Mouse (Mus musculus): Measurements from ENCODE around the gene Krtap6-5. TPM values are rescaled to one million over a fixed set of nuclear protein-coding genes. Genes with fewer than 3 reads are reported as not detected.
"Not testable (repeated sequence)": the region's sequence is repeated elsewhere in the genome, so short reads cannot be mapped to it uniquely, and the experiment has no call there.

Krtap6-5 gene
- not detected in 2 replicates for polyA plus RNA-seq (2012; rRNA removed)

DNA sequence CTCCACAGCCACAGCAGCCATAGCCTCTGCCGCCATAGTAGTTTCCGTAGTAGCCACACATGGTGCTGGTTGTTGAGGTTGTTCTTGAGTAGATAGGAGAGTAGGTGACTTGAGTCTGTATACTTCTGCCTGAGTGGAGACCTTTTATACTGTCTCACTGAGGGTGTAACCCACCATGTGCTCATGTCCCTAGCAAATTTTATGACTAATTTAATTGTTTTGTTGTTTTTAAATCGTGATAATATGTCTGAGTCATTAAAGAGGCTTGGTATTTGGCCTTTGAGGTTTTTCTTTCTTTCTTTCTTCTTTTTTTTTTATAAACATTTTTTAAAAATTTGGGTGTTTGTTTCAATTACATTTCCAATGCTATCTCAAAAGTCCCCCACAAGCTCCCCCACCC is at the start of gene Krtap6-5:
Gene Krtap6-5 (minus strand): TSS at position 101 of the 400 bp plus-strand sequence.
- Histone ChIP-seq H3K4me1 (ENCODE audit: control insufficient read depth, insufficient read depth, insufficient read length) (no peaks in the 10 kb centered on the region), H3K4me3 (ENCODE audit: extremely low read depth, insufficient read depth, insufficient read length) (no peak within 1 kb of the TSS), H3K27me3 (ENCODE audit: control insufficient read depth, insufficient read depth, low read length) (no peaks in the 10 kb centered on the region), H3K27ac (ENCODE audit: insufficient read depth, low read length) (no peak within 1 kb of the TSS), H3K36me3 (ENCODE audit: control insufficient read depth, insufficient read depth, low read length) (no peaks in the 10 kb centered on the region)
- no peak for DNase-seq (ENCODE audit: low read depth in 1 of 2, low spot score in 2 of 2)
- 70% methylated on average over 3 of the region's 3 CpGs for WGBS
- TF ChIP-seq POLR2A (IDR thresholded peaks at IDR 0.05; ENCODE audit: low read depth, low read length) (no peak), CTCF (IDR thresholded peaks at IDR 0.05; ENCODE audit: extremely low read depth, insufficient read depth, insufficient read length, insufficient replicate concordance) (no peak)

DNA sequence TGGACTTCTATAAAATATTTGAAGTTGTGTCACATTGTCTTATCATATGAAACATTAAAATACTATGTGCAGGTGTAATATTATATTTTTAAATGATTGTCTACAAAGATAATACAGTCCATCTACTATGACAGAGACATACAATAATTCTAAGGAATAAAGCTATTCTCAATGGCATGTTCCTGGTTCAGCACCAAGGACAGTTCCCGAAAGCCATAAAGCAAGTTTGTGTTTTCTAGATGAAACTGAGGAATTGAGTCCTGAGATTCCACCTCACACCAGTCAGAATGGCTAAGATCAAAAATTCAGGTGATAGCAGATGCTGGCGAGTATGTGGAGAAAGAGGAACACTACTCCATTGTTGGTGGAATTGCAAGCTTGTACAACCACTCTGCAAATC is 23.4 kb upstream of the Krtap6-5 start:
- not testable (repeated sequence) for H3K4me3 ChIP-seq (ENCODE audit: extremely low read depth, insufficient read depth, insufficient read length); H3K27ac ChIP-seq (ENCODE audit: insufficient read depth, low read length); H3K4me1 ChIP-seq (ENCODE audit: control insufficient read depth, insufficient read depth, insufficient read length); DNase-seq (ENCODE audit: low read depth in 1 of 2, low spot score in 2 of 2); H3K36me3 ChIP-seq (ENCODE audit: control insufficient read depth, insufficient read depth, low read length); H3K27me3 ChIP-seq (ENCODE audit: control insufficient read depth, insufficient read depth, low read length)
- 69% methylated on average over 2 of the region's 2 CpGs for WGBS

DNA sequence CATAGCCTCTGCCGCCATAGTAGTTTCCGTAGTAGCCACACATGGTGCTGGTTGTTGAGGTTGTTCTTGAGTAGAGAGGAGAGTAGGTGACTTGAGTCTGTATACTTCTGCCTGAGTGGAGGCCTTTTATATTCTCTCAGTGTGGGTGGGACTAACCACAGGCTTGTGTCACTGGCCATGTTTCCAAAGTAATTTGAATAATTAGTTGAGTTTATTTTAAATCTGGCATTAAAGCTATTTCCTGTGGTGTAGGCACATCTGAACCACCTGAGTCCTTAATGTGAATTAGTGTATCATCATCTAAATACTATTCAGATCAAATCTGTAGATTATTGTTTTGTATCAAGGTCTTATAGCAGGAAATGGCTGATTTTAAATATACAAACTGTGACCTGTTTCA is 16.2 kb upstream of the Krtap6-5 start, which contains the start of gene 1110025L11Rik:
Gene 1110025L11Rik (minus strand): TSS at position 101 of the 400 bp plus-strand sequence.
- not testable (repeated sequence) for H3K36me3 ChIP-seq (ENCODE audit: control insufficient read depth, insufficient read depth, low read length); H3K4me1 ChIP-seq (ENCODE audit: control insufficient read depth, insufficient read depth, insufficient read length); DNase-seq (ENCODE audit: low read depth in 1 of 2, low spot score in 2 of 2); H3K4me3 ChIP-seq (ENCODE audit: extremely low read depth, insufficient read depth, insufficient read length); H3K27me3 ChIP-seq (ENCODE audit: control insufficient read depth, insufficient read depth, low read length); H3K27ac ChIP-seq (ENCODE audit: insufficient read depth, low read length)
- WGBS: no CpG with 5 or more reads among the region's 2 CpGs

DNA sequence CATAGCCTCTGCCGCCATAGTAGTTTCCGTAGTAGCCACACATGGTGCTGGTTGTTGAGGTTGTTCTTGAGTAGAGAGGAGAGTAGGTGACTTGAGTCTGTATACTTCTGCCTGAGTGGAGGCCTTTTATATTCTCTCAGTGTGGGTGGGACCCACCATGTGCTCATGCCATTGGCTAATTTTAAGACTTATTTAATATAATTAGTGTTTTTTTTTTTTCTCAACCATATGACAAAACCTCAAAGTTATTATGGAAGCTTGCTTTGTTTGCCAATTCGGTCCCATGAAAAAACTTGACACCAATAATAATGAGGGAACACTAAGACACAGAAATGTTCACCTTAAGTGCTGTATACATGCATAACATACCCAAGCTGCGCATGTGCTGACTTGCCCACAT is 6.3 kb downstream of the Krtap6-5 start, which contains the start of gene Gm10228:
Gene Gm10228 (minus strand): TSS at position 101 of the 400 bp plus-strand sequence.
- H3K27ac ChIP-seq (ENCODE audit: insufficient read depth, low read length); H3K27me3 ChIP-seq (ENCODE audit: control insufficient read depth, insufficient read depth, low read length); H3K4me1 ChIP-seq (ENCODE audit: control insufficient read depth, insufficient read depth, insufficient read length); DNase-seq (ENCODE audit: low read depth in 1 of 2, low spot score in 2 of 2); H3K36me3 ChIP-seq (ENCODE audit: control insufficient read depth, insufficient read depth, low read length); H3K4me3 ChIP-seq (ENCODE audit: extremely low read depth, insufficient read depth, insufficient read length): not testable (repeated sequence)
- WGBS: 78% methylated on average over 2 of the region's 4 CpGs

- not testable (repeated sequence) for H3K27me3 ChIP-seq (ENCODE audit: control insufficient read depth, insufficient read depth, low read length); H3K4me1 ChIP-seq (ENCODE audit: control insufficient read depth, insufficient read depth, insufficient read length); H3K36me3 ChIP-seq (ENCODE audit: control insufficient read depth, insufficient read depth, low read length); H3K27ac ChIP-seq (ENCODE audit: insufficient read depth, low read length); DNase-seq (ENCODE audit: low read depth in 1 of 2, low spot score in 2 of 2); H3K4me3 ChIP-seq (ENCODE audit: extremely low read depth, insufficient read depth, insufficient read length)
- 88% methylated on average over 3 of the region's 3 CpGs for WGBS
Measured at GRCm38 (mm10) chr16:89031399-89031798, 16.3 kb downstream of the Krtap6-5 start, which contains the start of gene Krtap6-1. TSS of gene Krtap6-1 (plus strand) at chr16:89031699.

DNA sequence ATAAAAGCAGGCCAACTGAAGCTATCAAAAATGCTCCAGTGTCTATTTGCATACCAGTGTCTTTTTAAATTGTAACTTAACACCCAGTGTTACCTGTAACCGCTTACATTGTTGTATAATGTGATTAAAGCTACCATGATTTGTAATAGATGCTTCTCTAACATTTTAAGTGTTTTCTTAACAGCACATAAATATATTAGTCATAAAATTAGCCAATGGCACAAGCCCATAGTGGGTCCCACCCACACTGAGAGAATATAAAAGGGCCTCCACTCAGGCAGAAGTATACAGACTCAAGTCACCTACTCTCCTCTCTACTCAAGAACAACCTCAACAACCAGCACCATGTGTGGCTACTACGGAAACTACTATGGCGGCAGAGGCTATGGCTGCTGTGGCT is 32.7 kb downstream of the Krtap6-5 start, which contains the start of gene Gm10229:
Gene Gm10229 (plus strand): TSS at position 301 of the 400 bp plus-strand sequence.
- DNase-seq (ENCODE audit: low read depth in 1 of 2, low spot score in 2 of 2); H3K4me1 ChIP-seq (ENCODE audit: control insufficient read depth, insufficient read depth, insufficient read length); H3K4me3 ChIP-seq (ENCODE audit: extremely low read depth, insufficient read depth, insufficient read length); H3K36me3 ChIP-seq (ENCODE audit: control insufficient read depth, insufficient read depth, low read length); H3K27me3 ChIP-seq (ENCODE audit: control insufficient read depth, insufficient read depth, low read length); H3K27ac ChIP-seq (ENCODE audit: insufficient read depth, low read length): not testable (repeated sequence)
- WGBS: 87% methylated on average over 3 of the region's 3 CpGs

GRCm38 (mm10) chr16:89013973-89014372 is 33.7 kb downstream of the Krtap6-5 start:
- DNase-seq (ENCODE audit: low read depth in 1 of 2, low spot score in 2 of 2): no peak
- H3K36me3 ChIP-seq (ENCODE audit: control insufficient read depth, insufficient read depth, low read length): no peaks in the 10 kb centered on the region
- no peak for TF ChIP-seq POLR2A (IDR thresholded peaks at IDR 0.05; ENCODE audit: low read depth, low read length)
- no peak for TF ChIP-seq CTCF (IDR thresholded peaks at IDR 0.05; ENCODE audit: extremely low read depth, insufficient read depth, insufficient read length, insufficient replicate concordance)
- WGBS: 97% methylated on average over 3 of the region's 3 CpGs
- no peaks in the 10 kb centered on the region for H3K4me1 ChIP-seq (ENCODE audit: control insufficient read depth, insufficient read depth, insufficient read length)
- no peaks in the 10 kb centered on the region for H3K27me3 ChIP-seq (ENCODE audit: control insufficient read depth, insufficient read depth, low read length)
- H3K4me3 ChIP-seq (ENCODE audit: extremely low read depth, insufficient read depth, insufficient read length): no peak overlapping the region
- H3K27ac ChIP-seq (ENCODE audit: insufficient read depth, low read length): no peak overlapping the region

GRCm38 (mm10) chr16:89010659-89011058 is 37.0 kb downstream of the Krtap6-5 start, which contains the start of gene Krtap22-2:
TSS of gene Krtap22-2 (minus strand) at chr16:89010759.
- Histone ChIP-seq H3K4me3 (ENCODE audit: extremely low read depth, insufficient read depth, insufficient read length) (no peak within 1 kb of the TSS), H3K27ac (ENCODE audit: insufficient read depth, low read length) (no peak within 1 kb of the TSS), H3K27me3 (ENCODE audit: control insufficient read depth, insufficient read depth, low read length) (no peaks in the 10 kb centered on the region), H3K36me3 (ENCODE audit: control insufficient read depth, insufficient read depth, low read length) (no peaks in the 10 kb centered on the region), H3K4me1 (ENCODE audit: control insufficient read depth, insufficient read depth, insufficient read length) (no peaks in the 10 kb centered on the region)
- DNase-seq (ENCODE audit: low read depth in 1 of 2, low spot score in 2 of 2): no peak
- 79% methylated on average over 5 of the region's 5 CpGs for WGBS
- TF ChIP-seq CTCF (IDR thresholded peaks at IDR 0.05; ENCODE audit: extremely low read depth, insufficient read depth, insufficient read length, insufficient replicate concordance) (no peak), POLR2A (IDR thresholded peaks at IDR 0.05; ENCODE audit: low read depth, low read length) (no peak)

Other genes starting within 250 kb of the Krtap6-5 start
- not detected in 2 replicates for gene Gm20741, start 235.7 kb downstream of the Krtap6-5 start, polyA plus RNA-seq (2012; rRNA removed)
- not detected in 2 replicates for gene Krtap15, start 227.7 kb downstream of the Krtap6-5 start, polyA plus RNA-seq (2012; rRNA removed)
- not detected in 2 replicates for gene Krtap14, start 221.7 kb downstream of the Krtap6-5 start, polyA plus RNA-seq (2012; rRNA removed)
- gene Krtap19-1, start 178.5 kb downstream of the Krtap6-5 start, polyA plus RNA-seq (2012; rRNA removed): not detected in 2 replicates
- not detected in 2 replicates for gene Krtap19-2, start 173.6 kb downstream of the Krtap6-5 start, polyA plus RNA-seq (2012; rRNA removed)
- gene Krtap19-3, start 169.8 kb downstream of the Krtap6-5 start, polyA plus RNA-seq (2012; rRNA removed): not detected in 2 replicates
- not detected in 2 replicates for gene Krtap19-4, start 162.8 kb downstream of the Krtap6-5 start, polyA plus RNA-seq (2012; rRNA removed)
- not detected in 2 replicates for gene Krtap19-5, start 151.4 kb downstream of the Krtap6-5 start, polyA plus RNA-seq (2012; rRNA removed)
- not detected in 2 replicates for gene Krtap19-9b, start 115.6 kb downstream of the Krtap6-5 start, polyA plus RNA-seq (2012; rRNA removed)
- not detected in 2 replicates for gene Krtap16-3, start 85.0 kb downstream of the Krtap6-5 start, polyA plus RNA-seq (2012; rRNA removed)
- not detected in 2 replicates for gene Krtap22-2, start 37.1 kb downstream of the Krtap6-5 start, polyA plus RNA-seq (2012; rRNA removed)
- not detected in 2 replicates for gene Gm10229, start 32.6 kb downstream of the Krtap6-5 start, polyA plus RNA-seq (2012; rRNA removed)
- gene Krtap6-1, start 16.2 kb downstream of the Krtap6-5 start, polyA plus RNA-seq (2012; rRNA removed): not detected in 2 replicates
- gene Gm10228, start 6.4 kb downstream of the Krtap6-5 start, polyA plus RNA-seq (2012; rRNA removed): not detected in 2 replicates
- not detected in 2 replicates for gene 1110025L11Rik, start 16.1 kb upstream of the Krtap6-5 start, polyA plus RNA-seq (2012; rRNA removed)
- gene Krtap6-3, start 36.1 kb upstream of the Krtap6-5 start, polyA plus RNA-seq (2012; rRNA removed): not detected in 2 replicates
- gene Gm6358, start 93.0 kb upstream of the Krtap6-5 start, polyA plus RNA-seq (2012; rRNA removed): not detected in 2 replicates
- not detected in 2 replicates for gene Gm10061, start 103.2 kb upstream of the Krtap6-5 start, polyA plus RNA-seq (2012; rRNA removed)
- gene Gm9789, start 110.1 kb upstream of the Krtap6-5 start, polyA plus RNA-seq (2012; rRNA removed): not detected in 2 replicates
- gene Gm7735, start 121.6 kb upstream of the Krtap6-5 start, polyA plus RNA-seq (2012; rRNA removed): not detected in 2 replicates
- not detected in 2 replicates for gene 1110057P08Rik, start 126.9 kb upstream of the Krtap6-5 start, polyA plus RNA-seq (2012; rRNA removed)
- gene Krtap20-2, start 158.0 kb upstream of the Krtap6-5 start, polyA plus RNA-seq (2012; rRNA removed): not detected in 2 replicates